Mouse (Mus musculus): Measurements from ENCODE around the gene Irf8. TPM values are rescaled to one million over a fixed set of nuclear protein-coding genes. Genes with fewer than 3 reads are reported as not detected.

The Irf8 gene
- total and polyA plus RNA-seq, 3 experiments: not detected

DNA sequence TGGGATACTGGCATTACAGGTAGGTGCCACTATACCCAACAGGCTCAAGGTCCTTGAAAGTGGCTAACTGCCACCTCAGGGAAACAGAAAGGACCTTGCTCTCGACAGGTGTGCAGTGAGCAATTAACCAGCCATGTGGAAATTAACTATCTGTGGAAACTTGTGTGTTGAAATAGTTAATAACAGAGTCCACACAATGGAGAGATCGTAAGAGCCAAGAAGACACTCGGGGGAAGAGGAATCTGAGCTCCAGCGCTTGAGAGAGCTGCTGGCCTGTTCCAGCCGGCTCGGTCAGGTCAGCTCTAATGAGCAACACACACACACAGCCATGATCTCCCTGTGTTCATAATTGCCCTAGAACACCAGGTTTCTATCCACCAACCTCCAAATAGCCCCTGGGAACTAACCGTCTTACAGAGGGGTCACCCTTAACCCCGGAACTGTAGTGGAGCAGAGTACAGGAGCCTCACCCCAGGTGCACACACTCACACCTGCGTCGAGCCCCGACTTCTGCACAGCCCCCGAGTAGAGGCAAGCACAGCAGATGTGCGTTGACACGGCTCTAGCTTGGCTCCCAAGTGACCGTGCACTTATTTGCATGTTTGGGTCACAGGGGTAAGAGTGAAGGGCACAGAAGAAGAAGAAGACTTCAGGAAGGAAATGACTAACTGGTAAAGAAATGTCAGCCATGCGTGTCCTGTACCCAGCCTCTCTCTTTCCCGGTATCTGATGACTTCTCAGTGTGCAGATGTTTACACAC lies 11.2 kb upstream of the Irf8 start:
- Histone ChIP-seq H3K9ac (ENCODE audit: control insufficient read depth, low read depth, low read length, poor library complexity, severe bottlenecking) (no peak overlapping the region), H3K79me2 (ENCODE audit: control insufficient read depth, insufficient read depth, low read length, poor library complexity) (no peaks in the 10 kb centered on the region), H3K27ac (ENCODE audit: control insufficient read depth, low read depth, low read length) (no peak overlapping the region), H3K9me3 (replicated peaks; ENCODE audit: insufficient read depth, low read length) (no peaks in the 10 kb centered on the region), H3K4me1 (ENCODE audit: control insufficient read depth in 1 of 2, insufficient read depth in 2 of 2, low read length in 2 of 2) (no peaks in the 10 kb centered on the region), H3K36me3 (ENCODE audit: control insufficient read depth in 1 of 2, insufficient read depth in 2 of 2, low read length in 2 of 2) (no peaks in the 10 kb centered on the region), H3K4me3 (ENCODE audit: control insufficient read depth in 1 of 2, insufficient read depth in 1 of 2, low read depth in 2 of 2, low read length in 2 of 2) (no peak overlapping the region), H3K27me3 (ENCODE audit: control insufficient read depth in 1 of 2, insufficient read depth in 2 of 2, low read length in 2 of 2) (no peaks in the 10 kb centered on the region; a peak in 1 of 4 replicates)
- no peak for DNase-seq (ENCODE audit: low read depth, low spot score)
- TF ChIP-seq POLR2AphosphoS5 (IDR thresholded peaks at IDR 0.05; ENCODE audit: borderline replicate concordance, low read depth, low read length) (no peak), JUND (IDR thresholded peaks at IDR 0.05; ENCODE audit: low read depth, low read length) (no peak), UBTF (IDR thresholded peaks at IDR 0.05; ENCODE audit: borderline replicate concordance, insufficient read depth, low read depth, low read length) (no peak), BHLHE40 (IDR thresholded peaks at IDR 0.05; ENCODE audit: borderline replicate concordance, low read depth, low read length) (no peak), MYC (IDR thresholded peaks at IDR 0.05; ENCODE audit: low read depth, low read length) (no peak), E2F4 (IDR thresholded peaks at IDR 0.05; ENCODE audit: borderline replicate concordance, low read depth, low read length) (no peak)

DNA sequence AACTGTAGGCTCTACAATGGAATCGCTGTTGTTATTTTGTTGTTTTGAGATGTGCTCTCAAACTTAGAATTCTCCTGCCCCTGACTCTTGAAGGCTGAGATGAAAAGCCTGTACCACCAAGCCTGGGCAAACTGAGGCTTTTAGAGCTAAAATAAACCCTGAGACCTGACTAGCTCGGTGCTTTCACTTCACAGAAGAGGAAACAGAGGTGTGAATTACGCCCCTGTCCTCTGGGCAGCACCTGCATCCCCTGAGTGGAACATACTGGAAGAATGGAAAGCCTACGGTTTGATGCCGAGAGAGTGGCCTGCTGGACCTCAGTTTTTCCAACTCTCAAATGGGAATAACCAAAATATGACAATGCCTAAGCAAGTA lies 10.6 kb upstream of the Irf8 start:
- no peak overlapping the region for H3K4me3 ChIP-seq (ENCODE audit: control insufficient read depth in 1 of 2, insufficient read depth in 1 of 2, low read depth in 2 of 2, low read length in 2 of 2)
- no peak overlapping the region for H3K9ac ChIP-seq (ENCODE audit: control insufficient read depth, low read depth, low read length, poor library complexity, severe bottlenecking)
- no peaks in the 10 kb centered on the region for H3K79me2 ChIP-seq (ENCODE audit: control insufficient read depth, insufficient read depth, low read length, poor library complexity)
- no peaks in the 10 kb centered on the region for H3K36me3 ChIP-seq (ENCODE audit: control insufficient read depth in 1 of 2, insufficient read depth in 2 of 2, low read length in 2 of 2)
- TF ChIP-seq ZMIZ1 (IDR thresholded peaks at IDR 0.05; ENCODE audit: low read depth, low read length): no peak
- TF ChIP-seq TCF12 (IDR thresholded peaks at IDR 0.05; ENCODE audit: low read depth, low read length): no peak
- TF ChIP-seq ZKSCAN1 (IDR thresholded peaks at IDR 0.05; ENCODE audit: low read depth, low read length): no peak
- TF ChIP-seq GATA1 (IDR thresholded peaks at IDR 0.05; ENCODE audit: low read depth, low read length): no peak
- TF ChIP-seq UBTF (IDR thresholded peaks at IDR 0.05; ENCODE audit: borderline replicate concordance, insufficient read depth, low read depth, low read length): no peak
- no peak for DNase-seq (ENCODE audit: low read depth, low spot score)
- H3K9me3 ChIP-seq (replicated peaks; ENCODE audit: insufficient read depth, low read length): no peaks in the 10 kb centered on the region
- no peaks in the 10 kb centered on the region; a peak in 1 of 4 replicates for H3K27me3 ChIP-seq (ENCODE audit: control insufficient read depth in 1 of 2, insufficient read depth in 2 of 2, low read length in 2 of 2)
- H3K4me1 ChIP-seq (ENCODE audit: control insufficient read depth in 1 of 2, insufficient read depth in 2 of 2, low read length in 2 of 2): no peaks in the 10 kb centered on the region
- H3K27ac ChIP-seq (ENCODE audit: control insufficient read depth, low read depth, low read length): no peak overlapping the region

DNA sequence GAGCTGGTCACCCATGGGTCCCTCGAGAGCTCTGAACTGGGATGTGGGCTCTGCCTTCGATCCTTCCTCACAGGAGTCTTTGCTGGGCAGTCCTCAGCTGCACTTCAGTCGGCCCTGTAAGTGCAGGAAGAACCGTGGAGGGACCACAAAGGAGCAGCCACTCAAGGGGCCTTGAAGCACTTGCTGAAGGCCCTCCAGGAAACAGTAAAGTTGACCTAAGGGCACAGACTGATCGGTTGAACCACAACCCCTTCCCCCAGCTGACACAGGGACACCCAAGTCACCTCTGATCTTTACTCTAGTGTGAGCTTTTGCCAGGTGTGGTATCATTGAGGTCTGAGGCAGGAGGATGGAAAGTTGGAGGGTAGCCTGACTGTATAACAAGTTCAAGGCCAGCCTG lies 10.1 kb upstream of the Irf8 start:
- TF ChIP-seq TCF12 (IDR thresholded peaks at IDR 0.05; ENCODE audit: low read depth, low read length) (no peak), CHD1 (IDR thresholded peaks at IDR 0.05; ENCODE audit: low read depth, low read length) (no peak), POLR2AphosphoS5 (IDR thresholded peaks at IDR 0.05; ENCODE audit: borderline replicate concordance, low read depth, low read length) (no peak), MAZ (IDR thresholded peaks at IDR 0.05; ENCODE audit: low read depth, low read length) (no peak), TAL1 (IDR thresholded peaks at IDR 0.05; ENCODE audit: low read length) (no peak), TBP (IDR thresholded peaks at IDR 0.05; ENCODE audit: low read depth, low read length) (no peak), NRF1 (IDR thresholded peaks at IDR 0.05; ENCODE audit: insufficient read depth, low read depth, low read length, poor library complexity, severe bottlenecking) (no peak), HCFC1 (IDR thresholded peaks at IDR 0.05; ENCODE audit: low read depth, low read length) (no peak), CHD2 (IDR thresholded peaks at IDR 0.05; ENCODE audit: low read length) (no peak), MXI1 (IDR thresholded peaks at IDR 0.05; ENCODE audit: low read depth, low read length) (no peak), MEF2A (IDR thresholded peaks at IDR 0.05; ENCODE audit: extremely low read depth, insufficient replicate concordance, low read depth, low read length, poor library complexity, severe bottlenecking) (no peak), ELF1 (IDR thresholded peaks at IDR 0.05; ENCODE audit: low read depth, low read length) (no peak), E2F4 (IDR thresholded peaks at IDR 0.05; ENCODE audit: borderline replicate concordance, low read depth, low read length) (no peak), GATA1 (IDR thresholded peaks at IDR 0.05; ENCODE audit: low read depth, low read length) (no peak), ZKSCAN1 (IDR thresholded peaks at IDR 0.05; ENCODE audit: low read depth, low read length) (no peak)

More for the DNA sequence above, 10.1 kb upstream of the Irf8 start:
- H3K36me3 ChIP-seq (ENCODE audit: control insufficient read depth in 1 of 2, insufficient read depth in 2 of 2, low read length in 2 of 2): no peaks in the 10 kb centered on the region
- H3K27ac ChIP-seq (ENCODE audit: control insufficient read depth, low read depth, low read length): no peak overlapping the region
- no peaks in the 10 kb centered on the region for H3K9me3 ChIP-seq (replicated peaks; ENCODE audit: insufficient read depth, low read length)
- H3K79me2 ChIP-seq (ENCODE audit: control insufficient read depth, insufficient read depth, low read length, poor library complexity): no peaks in the 10 kb centered on the region
- H3K4me1 ChIP-seq (ENCODE audit: control insufficient read depth in 1 of 2, insufficient read depth in 2 of 2, low read length in 2 of 2): no peaks in the 10 kb centered on the region
- DNase-seq (ENCODE audit: low read depth, low spot score): no peak
- H3K4me3 ChIP-seq (ENCODE audit: control insufficient read depth in 1 of 2, insufficient read depth in 1 of 2, low read depth in 2 of 2, low read length in 2 of 2): no peak overlapping the region
- H3K9ac ChIP-seq (ENCODE audit: control insufficient read depth, low read depth, low read length, poor library complexity, severe bottlenecking): no peak overlapping the region
- H3K27me3 ChIP-seq (ENCODE audit: control insufficient read depth in 1 of 2, insufficient read depth in 2 of 2, low read length in 2 of 2): no peaks in the 10 kb centered on the region; a peak in 1 of 4 replicates

Measured in MEL (cell line).